Mouse (Mus musculus) heart, embryonic 14.5 days (tissue): ENCODE data around the gene Vcam1. TPM values are rescaled to one million over a fixed set of nuclear protein-coding genes. Genes with fewer than 3 reads are reported as not detected.

Source experiments
- ATAC-seq: fragments of 200-750 bp; cut with Nextera tagmentation; 2 replicates; pipeline ENCODE4 v1.8.0; 2017; ENCODE audit warnings: low read depth, moderate TSS enrichment; ENCODE audit not compliant: insufficient number of reproducible peaks, insufficient read depth, low FRiP score
- H3K27ac ChIP-seq, 2 experiments: fragments of 200-500 bp in 1 of 2; fragments of 300-500 bp in 1 of 2; sonication (generic) in 1 of 2; replicated peaks in 1 of 2; 2 replicates each; pipeline ENCODE4 v1.5.1; 2012 to 2014; ENCODE audit warnings: low read depth in 2 of 2, low read length in 2 of 2, control low read depth in 1 of 2, mild to moderate bottlenecking in 1 of 2, mixed read lengths in 1 of 2; ENCODE audit not compliant: control insufficient read depth in 1 of 2, insufficient read depth in 1 of 2
- H3K27me3 ChIP-seq: fragments of 300-500 bp; sonication (generic); 2 replicates; pipeline ENCODE4 v1.6.1; 2014; ENCODE audit warnings: mild to moderate bottlenecking, low read length, control low read depth; ENCODE audit not compliant: control insufficient read depth, insufficient read depth
- H3K36me3 ChIP-seq: fragments of 300-500 bp; sonication (generic); 2 replicates; pipeline ENCODE4 v1.6.1; 2014; ENCODE audit warnings: mild to moderate bottlenecking, control low read depth, low read length, mixed read lengths; ENCODE audit not compliant: control insufficient read depth, insufficient read depth
- H3K4me1 ChIP-seq, 2 experiments: fragments of 200-500 bp in 1 of 2; fragments of 300-500 bp in 1 of 2; sonication (generic) in 1 of 2; 2 replicates each; pipeline ENCODE4 v1.6.1; 2012 to 2014; ENCODE audit warnings: low read length in 2 of 2, control low read depth in 1 of 2, mixed read lengths in 1 of 2; ENCODE audit not compliant: control insufficient read depth in 2 of 2, insufficient read depth in 2 of 2
- H3K4me2 ChIP-seq: fragments of 300-500 bp; sonication (generic); 2 replicates; pipeline ENCODE4 v1.6.1; 2014; ENCODE audit warnings: mild to moderate bottlenecking, low read length
- H3K4me3 ChIP-seq, 2 experiments: fragments of 200-500 bp in 1 of 2; fragments of 300-500 bp in 1 of 2; sonication (generic) in 1 of 2; 2 replicates each; pipeline ENCODE4 v1.5.1; 2012 to 2014; ENCODE audit warnings: low read length in 2 of 2, mild to moderate bottlenecking in 2 of 2, control low read depth in 1 of 2, low read depth in 1 of 2, moderate library complexity in 1 of 2; ENCODE audit not compliant: control insufficient read depth in 1 of 2, insufficient read depth in 1 of 2
- H3K9ac ChIP-seq: fragments of 300-500 bp; sonication (generic); 2 replicates; pipeline ENCODE4 v1.6.1; 2014; ENCODE audit warnings: mild to moderate bottlenecking, low read length
- H3K9me3 ChIP-seq: fragments of 300-500 bp; sonication (generic); 2 replicates; pipeline ENCODE4 v1.6.1; 2016; ENCODE audit warnings: low read length, control low read depth; ENCODE audit not compliant: control insufficient read depth
- WGBS: fragments of 180-500 bp; shearing (Covaris S2); extraction: QIAGEN DNeasy Blood & Tissue Kit; methylation state at CpG from one replicate; pipeline ENCODE4 v1.1.7; 2014; 5-methylcytosine and 5-hydroxymethylcytosine counted together
- polyA plus RNA-seq: library from polyadenylated mRNA; unstranded; fragments of >200 nt; fragmentation: Nextera tagmentation; extraction: Ambion mirVana; gene quantifications from 2 replicates; pipeline ENCODE4 v1.2.1, GENCODE M21; 2014

Gene Vcam1
- polyA plus RNA-seq, 1 experiment from 2014 or later, result 75.8 TPM

GRCm38 (mm10) chr3:116080939-116081676, 48.4 kb downstream of the Vcam1 start:
- H3K27me3 ChIP-seq, result no peaks in the 10 kb centered on the region
- ATAC-seq, result no peak
- H3K9ac ChIP-seq, result no peak overlapping the region
- H3K4me2 ChIP-seq, result peak overlapping the region; percentile 48
- no peaks in the 10 kb centered on the region for H3K36me3 ChIP-seq
- H3K4me3 ChIP-seq, result no peak overlapping the region
- WGBS, result 53% methylated on average over 7 of the region's 7 CpGs
- H3K27ac ChIP-seq, result peak overlapping the region; percentile 43 to 56
- peaks cover 10 to 25% of the 10 kb centered on the region in 2 experiments for H3K4me1 ChIP-seq
- H3K9me3 ChIP-seq, result no peaks in the 10 kb centered on the region

GRCm38 (mm10) chr3:116080166-116080788, 49.2 kb downstream of the Vcam1 start:
- Histone ChIP-seq H3K4me1 (peaks cover 10 to 25% of the 10 kb centered on the region in 2 experiments), H3K4me2 (peak overlapping the region; percentile 48), H3K9ac (no peak overlapping the region), H3K36me3 (no peaks in the 10 kb centered on the region), H3K9me3 (no peaks in the 10 kb centered on the region), H3K4me3 (no peak overlapping the region), H3K27me3 (no peaks in the 10 kb centered on the region), H3K27ac (peak overlapping the region; percentile 29 to 42; a peak in 3 of 4 replicates)
- no peak; the same call in 1 of the 2 replicates for ATAC-seq
- WGBS, result 15% methylated on average over 8 of the region's 8 CpGs

- WGBS, result 61% methylated on average over 4 of the region's 4 CpGs
- no peaks in the 10 kb centered on the region for H3K36me3 ChIP-seq
- no peak overlapping the region for H3K4me2 ChIP-seq
- no peaks in the 10 kb centered on the region for H3K27me3 ChIP-seq
- no peak for ATAC-seq
- no peak overlapping the region for H3K9ac ChIP-seq
- H3K4me1 ChIP-seq, result peaks cover 10 to 33% of the 10 kb centered on the region in 2 experiments
- no peaks in the 10 kb centered on the region for H3K9me3 ChIP-seq
- H3K4me3 ChIP-seq, result no peak overlapping the region
- no peak overlapping the region for H3K27ac ChIP-seq
These were observed 51.0 kb downstream of the Vcam1 start for GRCm38 (mm10) chr3:116078490-116078889.

- no peak overlapping the region for H3K9ac ChIP-seq
- H3K27ac ChIP-seq, result no peak overlapping the region
- H3K36me3 ChIP-seq, result no peaks in the 10 kb centered on the region
- 81% methylated on average over 2 of the region's 2 CpGs for WGBS
- no peaks in the 10 kb centered on the region for H3K9me3 ChIP-seq
- peaks cover 10 to 45% of the 10 kb centered on the region in 2 experiments for H3K4me1 ChIP-seq
- H3K4me3 ChIP-seq, result no peak overlapping the region
- no peak for ATAC-seq
- H3K27me3 ChIP-seq, result no peaks in the 10 kb centered on the region
- no peak overlapping the region for H3K4me2 ChIP-seq
These were observed 52.7 kb downstream of the Vcam1 start for GRCm38 (mm10) chr3:116076739-116077138.

- WGBS, result 15% methylated on average over 2 of the region's 2 CpGs
- Histone ChIP-seq H3K9me3 (no peaks in the 10 kb centered on the region), H3K4me3 (no peak overlapping the region), H3K4me2 (no peak overlapping the region), H3K27me3 (no peaks in the 10 kb centered on the region), H3K27ac (peak overlapping the region; percentile 65 to 81), H3K9ac (no peak overlapping the region), H3K4me1 (peaks cover 0 to 30% of the 10 kb centered on the region in 2 experiments; a peak in 2 of 4 replicates), H3K36me3 (no peaks in the 10 kb centered on the region)
- ATAC-seq, result peak; percentile 77; the same call in 1 of the 2 replicates
These were observed 56.9 kb downstream of the Vcam1 start for GRCm38 (mm10) chr3:116072584-116072983.

GRCm38 (mm10) chr3:116062141-116062540, 67.3 kb downstream of the Vcam1 start:
- no peak overlapping the region for H3K4me2 ChIP-seq
- 85% methylated on average over 2 of the region's 2 CpGs for WGBS
- no peak for ATAC-seq
- no peaks in the 10 kb centered on the region for H3K4me1 ChIP-seq
- no peak overlapping the region for H3K4me3 ChIP-seq
- no peak overlapping the region for H3K9ac ChIP-seq
- no peaks in the 10 kb centered on the region for H3K36me3 ChIP-seq
- no peak overlapping the region for H3K27ac ChIP-seq
- no peaks in the 10 kb centered on the region for H3K9me3 ChIP-seq
- no peaks in the 10 kb centered on the region for H3K27me3 ChIP-seq

GRCm38 (mm10) chr3:116060320-116060719, 69.2 kb downstream of the Vcam1 start:
- Histone ChIP-seq H3K9ac (no peak overlapping the region), H3K27ac (no peak overlapping the region), H3K4me1 (no peaks in the 10 kb centered on the region), H3K9me3 (no peaks in the 10 kb centered on the region), H3K4me2 (no peak overlapping the region), H3K4me3 (no peak overlapping the region), H3K36me3 (no peaks in the 10 kb centered on the region), H3K27me3 (no peaks in the 10 kb centered on the region)
- WGBS, result 87% methylated on average over 5 of the region's 5 CpGs
- no peak for ATAC-seq
